Mouse (Mus musculus): Measurements from ENCODE around the gene Psmg3.

DNA sequence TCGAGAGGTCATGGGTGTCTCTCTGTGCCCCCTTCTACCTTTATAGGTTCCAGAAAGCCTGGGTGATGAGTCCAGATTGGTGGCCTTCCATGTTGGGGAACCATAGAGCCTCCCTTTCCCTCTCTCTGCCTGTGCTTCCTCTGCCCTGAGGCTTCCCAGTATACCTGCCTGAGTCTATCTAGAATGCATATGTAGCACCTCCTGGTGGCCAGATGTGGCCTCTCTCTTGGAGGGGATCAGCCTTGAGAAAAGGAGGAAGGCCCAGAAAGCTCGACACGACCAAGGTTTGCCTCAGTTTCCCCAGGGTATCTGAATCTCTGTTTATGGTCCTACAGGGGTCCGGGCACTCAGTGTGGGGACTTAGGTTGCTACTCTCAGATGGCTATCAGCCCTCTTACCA lies 7.9 kb downstream of the Psmg3 start:
- no peak for TF ChIP-seq POLR2A (IDR thresholded peaks at IDR 0.05; ENCODE audit: borderline replicate concordance, extremely low read depth, low read depth, low read length)
- peak; percentile 54 for TF ChIP-seq CTCF (IDR thresholded peaks at IDR 0.05; ENCODE audit: insufficient read depth, low read length)

All from lung, adult 2 months (tissue).